Mouse (Mus musculus) midbrain, embryonic 13.5 days (tissue): ENCODE measurements around the gene Rab3c. TPM values are rescaled to one million over a fixed set of nuclear protein-coding genes. Genes with fewer than 3 reads are reported as not detected.

ENCODE experiments used
- ATAC-seq: fragments of 200-750 bp; cut with Nextera tagmentation; 2 replicates; pipeline ENCODE4 v1.8.0; 2017; ENCODE audit warnings: mild to moderate bottlenecking, moderate TSS enrichment, moderate library complexity
- H3K27ac ChIP-seq: fragments of 300-500 bp; sonication (generic); 2 replicates; pipeline ENCODE4 v1.5.1; 2015; ENCODE audit warnings: inconsistent platforms, mild to moderate bottlenecking, moderate library complexity
- H3K27me3 ChIP-seq: fragments of 300-500 bp; sonication (generic); 2 replicates; pipeline ENCODE4 v1.6.1; 2015; ENCODE audit warnings: mild to moderate bottlenecking, inconsistent platforms
- H3K36me3 ChIP-seq: fragments of 300-500 bp; sonication (generic); 2 replicates; pipeline ENCODE4 v1.6.1; 2015; ENCODE audit warnings: mild to moderate bottlenecking, inconsistent platforms
- H3K4me1 ChIP-seq: fragments of 300-500 bp; sonication (generic); replicated peaks from 2 replicates; pipeline ENCODE4 v1.6.1; 2015; ENCODE audit warnings: inconsistent platforms
- H3K4me2 ChIP-seq: fragments of 300-500 bp; sonication (generic); replicated peaks from 2 replicates; pipeline ENCODE4 v1.6.1; 2015; ENCODE audit warnings: moderate library complexity, mild to moderate bottlenecking, inconsistent platforms
- H3K4me3 ChIP-seq: fragments of 300-500 bp; sonication (generic); replicated peaks from 2 replicates; pipeline ENCODE4 v1.5.1; 2015; ENCODE audit warnings: mild to moderate bottlenecking, inconsistent platforms
- H3K9ac ChIP-seq: fragments of 300-500 bp; sonication (generic); replicated peaks from 2 replicates; pipeline ENCODE4 v1.6.1; 2015; ENCODE audit warnings: mild to moderate bottlenecking, inconsistent platforms
- H3K9me3 ChIP-seq: fragments of 300-500 bp; sonication (generic); 2 replicates; pipeline ENCODE4 v1.6.1; 2016; ENCODE audit warnings: mild to moderate bottlenecking, inconsistent platforms
- WGBS: fragments of 180-500 bp; shearing (Covaris S2); methylation state at CpG from one replicate; pipeline ENCODE4 v1.1.7; 2015; 5-methylcytosine and 5-hydroxymethylcytosine counted together
- polyA plus RNA-seq: library from polyadenylated mRNA; unstranded; fragments of >200 nt; fragmentation: Nextera tagmentation; extraction: Ambion mirVana; gene quantifications from 2 replicates; pipeline ENCODE4 v1.2.1, GENCODE M21; 2015

Rab3c gene
- polyA plus RNA-seq, 1 experiment from 2014 or later, result 215 TPM

DNA sequence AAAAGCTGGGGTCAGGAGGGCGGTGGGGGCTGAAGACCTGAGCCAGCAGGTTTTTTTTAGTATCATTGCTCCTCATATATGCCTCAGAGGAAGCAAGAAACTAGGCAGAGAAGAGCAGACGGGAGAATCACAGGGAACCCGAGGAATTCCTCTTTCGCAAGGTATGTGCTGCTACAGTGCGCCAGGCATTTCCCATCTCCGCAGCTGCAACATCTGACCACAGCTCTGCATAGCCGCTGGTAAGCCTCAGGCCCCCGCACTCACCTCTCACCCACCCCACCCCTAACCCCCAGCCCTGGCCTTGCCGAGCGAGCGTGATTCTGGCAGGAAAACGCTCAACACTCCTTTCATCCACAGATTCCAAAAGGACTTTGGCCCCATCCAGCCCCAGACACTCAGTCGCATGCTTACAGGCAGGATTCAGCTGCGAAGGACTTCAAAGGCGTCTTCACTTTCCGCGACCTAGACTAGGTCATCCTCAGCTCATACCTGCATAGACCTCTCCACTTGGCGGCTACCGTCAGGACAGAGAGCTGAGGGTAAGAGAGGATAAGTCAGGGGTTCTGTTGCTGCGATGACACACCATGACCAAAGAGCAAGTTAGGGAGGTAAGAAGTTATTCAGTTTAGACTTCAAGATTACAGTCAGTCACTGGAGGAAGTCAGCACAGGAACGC is 274.6 kb downstream of the Rab3c start:
- Histone ChIP-seq H3K4me2 (no peak overlapping the region), H3K9me3 (no peaks in the 10 kb centered on the region), H3K36me3 (no peaks in the 10 kb centered on the region), H3K27me3 (no peaks in the 10 kb centered on the region), H3K4me1 (peaks cover 12% of the 10 kb centered on the region), H3K4me3 (no peak overlapping the region), H3K9ac (no peak overlapping the region), H3K27ac (no peak overlapping the region)
- 58% methylated on average over 21 of the region's 21 CpGs for WGBS
- ATAC-seq, result no peak

Other genes with a start within 250 kb of the Rab3c start
- 0.09 TPM in 1 of 2 replicates, not detected in the other for gene Gapt, start 76.2 kb upstream of the Rab3c start, polyA plus RNA-seq
- 155 TPM in 2 replicates for gene Plk2, start 114.0 kb upstream of the Rab3c start, polyA plus RNA-seq